Mouse (Mus musculus) Muller cell, postnatal 12 days (primary cell): ENCODE measurements around the gene Crebbp.

Experiments used
- DNase-seq: peaks from one replicate; pipeline ENCODE4 v3.0.0-alpha.2; 2015; ENCODE audit errors: inconsistent ontology term

Gene Crebbp

DNA sequence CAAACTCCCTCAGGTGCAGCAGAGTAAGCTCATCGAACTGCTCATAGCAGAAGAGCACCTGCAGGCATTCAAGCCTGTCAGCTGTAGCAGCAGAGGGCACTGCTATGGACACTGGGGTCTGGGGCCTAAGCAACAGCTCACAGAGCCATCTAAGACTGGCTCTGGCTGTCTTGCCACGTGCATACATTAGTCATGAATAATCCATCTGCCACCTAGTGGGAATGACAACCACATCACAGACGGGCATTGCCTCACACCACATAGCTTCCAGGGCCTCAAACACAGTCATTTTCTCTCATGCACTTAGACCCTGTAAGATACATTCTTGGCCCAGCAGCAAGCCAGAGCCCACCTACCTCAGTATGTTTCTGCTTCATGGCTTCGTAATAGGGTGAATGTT lies 168.3 kb downstream of the Crebbp start:
- DNase-seq, result peak; percentile 19

DNA sequence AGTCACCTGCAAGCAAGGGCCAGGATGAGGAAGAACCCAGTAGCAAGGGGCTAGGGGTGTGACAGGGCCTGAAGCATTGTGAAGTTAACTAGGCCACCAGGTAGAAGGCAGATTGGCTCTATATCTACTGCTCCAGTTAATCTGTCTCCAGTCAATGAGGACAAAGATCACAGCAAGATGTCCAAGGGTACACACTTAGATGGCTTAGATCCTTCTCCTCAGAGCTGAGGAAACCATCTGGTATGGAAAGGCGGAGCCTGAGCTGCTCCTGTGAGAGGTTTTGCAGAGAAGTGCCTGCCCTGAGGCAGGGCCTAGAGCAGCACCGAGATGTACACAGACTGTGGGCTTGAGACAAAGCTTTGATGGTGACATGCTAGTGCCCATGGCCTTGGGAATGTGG lies 169.7 kb downstream of the Crebbp start:
- DNase-seq, result no peak

DNA sequence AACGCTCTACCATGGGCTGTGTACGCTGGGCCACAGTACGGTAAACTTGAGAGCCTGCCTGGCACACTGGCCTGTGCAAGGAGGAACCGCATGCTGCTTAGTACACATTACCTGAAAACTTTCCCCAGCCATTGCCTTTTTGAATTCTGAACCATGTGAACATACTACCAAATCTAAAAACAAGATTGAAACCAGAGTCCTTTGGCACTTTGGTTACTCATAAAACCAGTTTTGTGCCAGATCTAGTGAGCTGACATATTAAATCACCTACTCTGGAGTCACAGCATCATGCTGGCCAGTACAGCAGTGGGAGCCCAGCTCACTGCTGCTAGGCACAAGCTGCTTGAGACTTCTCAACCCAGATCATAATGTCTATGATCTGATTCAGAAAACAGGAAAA lies 172.2 kb downstream of the Crebbp start:
- no peak for DNase-seq

DNA sequence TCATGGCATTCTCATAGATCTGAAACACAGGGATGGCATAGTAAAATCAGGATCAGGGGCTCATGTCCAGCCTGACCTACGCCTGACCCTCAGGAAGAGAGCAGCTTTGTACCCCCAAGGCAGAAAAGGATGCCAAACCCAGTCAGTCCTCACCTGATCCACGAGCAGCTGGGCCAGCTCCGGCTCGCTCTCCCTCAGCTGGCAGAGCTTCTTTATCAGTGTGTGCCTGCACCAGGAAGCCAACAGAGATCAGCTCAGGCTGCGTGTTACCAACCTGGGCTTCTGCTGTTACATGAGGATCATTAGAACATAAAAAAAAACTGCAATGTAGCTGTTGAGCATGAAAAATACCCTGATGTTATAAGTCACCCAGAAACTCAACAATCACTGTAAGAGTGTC lies 173.6 kb downstream of the Crebbp start:
- DNase-seq, result no peak

DNA sequence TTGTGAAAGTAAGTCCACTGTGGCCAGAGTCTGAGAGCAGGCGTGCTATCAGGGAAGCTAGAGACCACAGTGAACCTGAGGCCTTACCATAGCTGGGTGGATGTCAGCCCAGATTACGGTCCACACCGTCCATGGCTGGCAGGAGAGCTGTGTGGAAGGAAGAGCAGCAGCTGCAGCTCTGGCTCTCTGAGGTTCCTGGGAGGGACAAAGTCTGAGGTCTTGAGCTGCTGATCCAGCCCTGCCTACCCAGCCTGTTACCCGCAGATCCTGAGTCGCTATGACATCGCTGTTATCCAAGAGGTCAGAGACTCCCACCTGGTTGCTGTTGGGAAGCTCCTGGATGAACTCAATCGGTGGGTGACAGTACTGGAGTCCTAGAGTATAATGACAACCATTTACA lies 176.1 kb downstream of the Crebbp start:
- no peak for DNase-seq

DNA sequence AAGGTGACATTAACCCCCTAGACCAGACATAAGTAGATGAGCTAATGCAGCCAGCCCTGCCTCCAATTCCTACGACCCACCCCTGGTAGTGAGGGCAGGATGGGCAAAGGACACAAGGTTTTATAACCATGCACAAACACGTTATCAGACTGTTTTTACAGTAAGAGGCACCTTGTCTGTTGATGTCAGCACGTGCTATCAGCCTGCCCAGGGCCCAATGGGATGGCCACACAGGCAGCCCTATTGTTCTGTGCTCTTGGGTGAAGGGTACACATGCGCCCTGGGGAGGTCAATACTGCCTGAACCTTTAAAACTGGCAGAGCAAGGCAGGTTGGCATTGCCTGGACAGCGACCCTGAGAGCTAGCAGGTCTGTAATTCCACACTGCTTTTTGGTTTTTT lies 177.0 kb downstream of the Crebbp start, which contains the start of gene Dnase1:
Gene Dnase1 (plus strand): TSS at position 136 of the 400 bp plus-strand sequence.
- DNase-seq, result no peak

DNA sequence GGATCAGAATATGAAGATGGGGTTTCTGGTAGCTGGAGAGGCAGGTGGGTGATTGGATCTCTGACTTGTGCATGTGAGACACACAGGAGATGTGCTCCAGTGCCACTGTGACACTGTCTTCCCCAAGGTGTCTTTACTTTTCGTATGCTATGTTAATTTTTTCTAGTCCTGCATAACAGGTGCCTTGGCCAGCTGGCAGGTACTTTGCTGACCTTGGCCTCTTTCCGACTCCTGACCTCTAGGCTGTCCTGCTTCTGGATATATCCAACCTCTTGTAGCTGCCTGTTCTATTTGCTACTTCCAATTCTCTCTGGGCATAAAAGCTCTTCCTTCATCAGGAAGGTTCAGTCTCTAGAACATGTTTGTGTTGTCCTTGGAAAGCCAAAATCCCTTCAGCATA lies 178.2 kb downstream of the Crebbp start:
- DNase-seq, result no peak

DNA sequence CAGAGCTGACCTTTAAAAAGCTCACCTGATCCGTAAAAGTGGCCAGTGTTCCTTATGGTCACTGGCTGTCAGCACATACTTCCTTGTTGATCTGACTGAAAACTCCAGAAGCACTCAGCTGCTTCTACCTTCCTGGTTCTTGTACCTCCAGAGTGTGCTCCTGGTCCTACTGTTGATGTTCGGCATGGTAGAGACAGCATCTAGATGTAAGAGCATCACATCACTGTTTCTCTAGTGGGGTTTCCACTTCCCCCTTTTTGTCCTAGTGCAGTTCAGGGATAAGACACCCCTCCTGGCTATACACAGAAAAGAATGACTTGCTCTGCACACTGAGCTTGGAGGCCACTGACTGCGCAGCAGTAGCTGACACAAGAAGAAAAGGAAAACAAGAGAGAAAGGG lies 179.3 kb downstream of the Crebbp start:
- DNase-seq, result no peak

DNA sequence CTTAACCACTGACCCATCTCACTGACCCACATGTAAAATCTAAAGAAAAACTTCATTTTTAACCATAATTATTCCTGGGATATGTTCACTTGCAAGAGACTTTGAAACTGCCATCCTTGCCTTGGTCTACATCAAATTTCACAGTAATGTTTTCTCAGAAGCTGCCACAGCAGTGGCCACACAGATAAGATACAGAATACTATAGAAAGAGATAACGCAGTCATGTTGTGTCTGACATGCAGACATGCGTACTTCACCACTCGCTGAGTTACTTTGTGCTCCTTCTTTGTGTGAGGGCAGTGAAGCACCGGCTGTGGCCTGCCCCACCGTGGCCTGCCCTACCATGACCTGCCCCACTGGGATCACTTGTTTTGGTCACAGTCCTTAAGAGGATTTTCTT lies 179.8 kb downstream of the Crebbp start:
- DNase-seq, result no peak

DNA sequence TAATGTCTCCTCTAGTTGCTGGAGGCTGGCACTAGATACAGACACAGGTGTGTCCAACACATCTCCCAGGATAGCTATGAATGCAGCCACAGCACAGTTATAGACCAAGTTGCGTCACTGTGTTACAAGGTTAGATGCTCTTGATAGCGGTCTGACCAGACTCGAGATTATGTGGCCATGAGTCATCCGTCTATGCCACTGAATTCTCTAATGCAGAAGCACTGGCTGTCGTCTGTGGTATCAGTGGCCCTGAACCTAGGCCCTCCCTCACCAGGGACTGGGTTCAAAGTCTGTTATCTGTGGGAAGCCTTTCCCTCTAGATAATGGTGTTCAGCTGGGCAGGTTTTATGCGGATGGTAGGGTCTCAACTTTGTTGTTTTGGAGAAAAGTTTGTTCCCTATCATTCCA lies 181.5 kb downstream of the Crebbp start:
- no peak for DNase-seq

DNA sequence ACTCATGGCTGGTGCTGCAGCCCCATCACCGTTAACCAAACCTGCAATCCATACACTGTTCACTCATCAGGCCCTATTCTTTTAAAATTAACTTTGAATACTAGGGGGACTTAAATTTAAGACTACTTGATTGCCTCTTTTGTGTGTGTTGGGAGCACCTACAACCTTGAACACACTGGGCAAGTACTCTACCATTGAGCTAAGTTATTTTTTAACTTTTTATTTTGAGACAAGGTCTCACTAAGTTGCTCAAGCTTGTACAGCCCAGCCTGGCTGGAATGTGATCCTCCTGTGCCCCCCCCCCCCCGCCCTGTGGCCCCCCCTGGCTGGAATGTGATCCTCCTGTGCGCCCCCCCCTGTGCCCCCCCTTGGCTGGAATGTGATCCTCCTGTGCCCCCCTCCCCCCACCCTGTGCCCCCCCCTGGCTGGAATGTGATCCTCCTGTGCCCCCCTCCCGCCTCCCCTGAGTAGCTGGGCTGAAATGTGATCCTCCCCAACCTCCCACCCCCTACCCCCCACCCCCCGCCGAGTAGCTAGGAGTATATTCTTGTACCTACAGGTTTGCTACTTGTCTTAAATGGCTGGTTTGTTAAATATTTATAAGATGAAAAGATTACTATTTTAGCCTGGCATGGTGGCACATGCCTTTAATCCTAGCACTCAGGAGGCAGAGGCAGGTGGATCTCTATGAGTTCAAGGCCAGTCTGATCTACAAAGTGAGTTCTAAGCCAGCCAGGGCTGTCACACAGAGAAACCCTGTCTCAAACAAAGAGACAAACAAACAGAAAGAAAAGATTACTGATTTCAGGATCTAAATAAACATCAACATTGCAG lies 182.1 kb downstream of the Crebbp start:
- no peak for DNase-seq
